Mouse (Mus musculus): Measurements from ENCODE around the gene Tnfsf15.

Tnfsf15 gene

GRCm38 (mm10) chr4:63683056-63683455 is 61.9 kb downstream of the Tnfsf15 start:
- no peak for DNase-seq

- no peak for DNase-seq
Measured at GRCm38 (mm10) chr4:63682441-63682840, 62.5 kb downstream of the Tnfsf15 start.

GRCm38 (mm10) chr4:63681557-63681956 is 63.4 kb downstream of the Tnfsf15 start:
- DNase-seq, result no peak
